Mouse (Mus musculus): ENCODE measurements at regions not wholly inside any gene's neighbourhood (a gene's known extent, or its start where the extent isn't known, plus 50 kb on each side); places are given as distances from the start of the nearest gene placed in this dataset.

DNA sequence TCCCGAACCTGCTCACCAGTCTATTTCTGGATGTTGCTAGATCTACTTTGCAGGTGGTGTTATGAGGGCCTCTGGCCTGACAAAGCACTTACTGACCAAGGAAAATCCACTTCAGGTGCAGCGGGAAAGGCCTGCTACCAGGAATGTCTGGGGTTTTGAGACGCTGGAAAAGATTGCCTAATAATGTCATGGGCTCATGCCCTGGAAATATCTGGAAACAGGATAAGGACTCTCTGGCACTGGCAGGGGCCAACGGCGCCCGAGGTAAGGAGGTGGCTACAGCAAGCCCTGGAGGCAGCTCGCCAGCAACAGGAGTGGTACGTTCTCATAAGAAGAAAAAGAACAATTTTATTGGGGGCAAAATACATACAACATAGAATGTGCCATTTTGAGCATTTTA lies 94.7 kb downstream of the Zfp36l1 start:
- no peak for DNase-seq (ENCODE audit: low spot score in 2 of 2)

DNA sequence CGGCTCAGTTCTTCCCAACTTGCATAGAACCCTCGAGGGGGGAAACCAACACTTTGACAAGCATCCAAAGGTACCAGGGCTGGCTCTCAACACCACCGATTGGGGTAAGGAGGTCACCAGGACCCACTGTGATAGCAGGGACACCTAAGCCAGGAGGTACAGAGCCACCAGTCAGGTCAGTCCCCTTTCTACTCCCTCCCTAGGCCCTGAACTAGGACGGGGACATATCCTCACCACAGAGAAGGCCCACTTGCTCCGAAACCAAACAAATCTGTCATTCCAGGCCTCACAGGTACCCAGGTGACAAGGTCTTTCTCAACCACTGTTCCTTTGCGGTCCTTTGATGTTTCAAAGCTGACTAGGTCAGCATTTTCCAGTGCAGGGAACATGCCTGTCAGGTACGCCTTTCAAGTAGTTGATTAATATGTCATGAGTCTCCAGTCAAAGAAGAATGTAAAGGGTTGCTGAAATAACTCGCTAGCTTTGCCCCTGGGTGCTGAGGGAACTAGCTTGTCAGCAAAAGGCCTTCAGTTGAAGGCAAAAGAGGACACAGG lies 95.4 kb downstream of the Zfp36l1 start:
- DNase-seq (ENCODE audit: low spot score in 2 of 2): no peak

DNA sequence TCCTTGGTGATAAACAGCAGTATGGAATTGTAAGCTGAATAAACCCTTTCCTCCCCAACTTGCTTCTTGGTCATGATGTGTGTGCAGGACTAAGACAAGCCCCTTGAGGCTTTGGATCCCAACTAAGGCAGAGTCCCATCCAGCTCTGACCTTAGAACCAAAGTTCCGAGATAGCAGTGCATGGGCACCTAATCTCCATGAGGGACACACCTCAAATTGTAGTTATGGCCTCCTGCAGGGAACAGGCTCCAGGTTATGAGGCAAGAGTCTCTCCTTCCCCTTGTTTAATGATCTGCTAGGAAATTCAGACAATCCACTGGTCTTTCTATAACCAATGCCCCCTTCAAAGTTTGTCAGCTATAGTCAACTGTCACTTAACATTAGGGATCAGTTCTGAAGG lies 96.9 kb downstream of the Zfp36l1 start:
- DNase-seq (ENCODE audit: low spot score in 2 of 2): no peak

DNA sequence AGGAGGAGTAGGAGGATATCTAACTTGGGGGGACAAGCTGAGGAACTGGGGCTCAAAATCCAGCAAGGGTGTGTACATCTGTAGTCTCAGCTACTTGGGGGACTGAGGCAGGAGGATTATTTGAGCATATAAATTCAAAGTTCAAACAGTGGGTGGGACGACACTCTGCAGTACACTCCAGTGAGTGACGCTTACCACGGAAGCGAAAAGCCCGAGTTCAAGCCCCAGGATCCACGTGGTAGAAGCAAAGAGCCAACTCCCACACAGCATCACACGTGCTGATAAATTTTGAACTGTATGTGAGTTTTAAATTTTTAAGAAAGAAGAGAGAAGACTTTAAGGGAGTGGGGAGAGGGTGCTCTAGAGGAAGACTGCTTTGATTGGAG lies 98.2 kb downstream of the Zfp36l1 start:
- DNase-seq (ENCODE audit: low spot score in 2 of 2): no peak

DNA sequence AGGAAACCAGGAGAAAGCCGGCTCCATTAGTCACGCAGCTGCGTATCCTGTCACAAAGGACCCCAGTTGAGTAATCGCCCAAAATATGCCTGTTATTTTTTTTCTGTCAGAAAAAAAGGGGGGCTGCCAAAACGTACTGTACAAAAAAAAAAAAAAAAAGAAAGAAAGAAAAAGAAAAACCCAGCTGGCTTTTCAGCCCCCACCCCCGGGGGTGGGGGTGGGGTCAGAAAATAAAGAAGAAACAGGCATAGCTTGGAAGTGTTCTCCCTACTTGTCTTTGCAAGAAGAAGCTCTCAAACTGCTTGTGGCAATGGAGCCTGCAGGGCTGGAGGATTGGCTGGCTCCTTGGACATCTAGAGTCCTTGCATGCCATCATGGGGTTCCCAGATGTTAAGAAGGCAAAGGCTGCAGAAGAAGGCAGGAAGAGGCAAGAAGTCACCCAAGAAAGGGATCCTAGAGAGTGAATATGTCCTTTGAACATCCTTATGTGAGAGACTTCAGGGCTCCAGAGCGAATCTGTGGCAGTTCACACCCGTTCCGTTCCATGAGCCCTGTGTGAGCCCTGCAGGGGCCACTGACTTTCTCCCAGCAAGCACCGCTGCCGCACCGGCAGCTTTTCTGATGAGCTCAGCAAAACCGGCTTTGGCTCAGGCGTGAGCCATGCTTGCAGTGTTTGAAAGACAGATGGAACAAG lies 98.8 kb downstream of the Zfp36l1 start:
- no peak for DNase-seq (ENCODE audit: low spot score in 2 of 2)

DNA sequence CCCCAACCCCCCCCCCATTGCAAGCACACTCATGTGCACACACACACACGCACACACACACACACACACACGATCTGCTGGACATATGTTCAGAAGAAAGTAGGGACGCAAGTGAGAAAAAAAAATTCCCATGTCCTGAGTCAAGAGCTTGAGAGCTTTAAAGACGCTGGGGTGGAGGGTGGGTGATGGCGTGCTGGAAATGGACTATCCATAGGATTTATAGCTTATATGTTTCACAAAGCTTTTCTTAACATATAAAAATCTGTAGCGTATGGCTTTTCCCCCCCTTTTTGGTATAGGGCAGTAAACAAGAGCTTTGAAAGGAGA lies 99.3 kb downstream of the Zfp36l1 start:
- no peak for DNase-seq (ENCODE audit: low spot score in 2 of 2)

DNA sequence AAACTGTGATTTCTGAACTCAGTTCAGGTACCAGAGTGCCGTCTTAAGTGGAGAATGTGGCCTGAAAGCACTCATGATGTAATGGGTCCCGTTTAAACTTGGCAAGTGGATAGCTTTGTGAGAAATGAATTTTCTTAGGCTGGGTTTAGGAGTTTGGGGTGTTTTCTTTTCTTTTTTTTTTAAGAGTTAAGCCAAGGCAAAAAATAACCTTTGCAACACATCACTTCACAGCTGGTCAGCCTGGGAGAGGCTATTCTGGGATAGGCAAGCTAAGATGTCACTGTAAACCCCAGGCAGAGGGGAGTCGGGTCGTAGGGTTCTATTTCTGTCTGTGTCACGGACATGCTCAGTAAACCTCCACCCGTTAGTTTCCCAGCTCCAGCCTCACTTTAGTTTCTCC lies 100.9 kb downstream of the Zfp36l1 start:
- DNase-seq (ENCODE audit: low spot score in 2 of 2): no peak

DNA sequence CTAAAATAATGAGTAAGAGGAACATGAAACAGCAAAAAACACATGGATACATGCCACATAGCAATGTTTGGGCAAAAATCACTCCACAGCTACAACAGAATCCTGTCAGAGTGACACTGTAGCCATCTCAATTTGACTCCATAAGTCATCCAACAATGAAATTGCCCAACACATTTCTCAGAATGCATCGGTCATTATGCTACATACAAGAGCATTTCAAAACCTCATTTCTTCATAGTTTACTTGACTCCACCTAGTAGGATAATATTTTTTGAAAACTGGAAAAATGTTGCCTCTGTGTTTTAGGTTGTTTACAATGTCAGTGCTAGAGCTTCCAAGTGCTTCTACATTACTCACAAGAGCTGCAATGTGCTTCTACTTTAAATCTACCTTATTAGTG lies 101.9 kb downstream of the Zfp36l1 start:
- DNase-seq (ENCODE audit: low spot score in 2 of 2): no peak

DNA sequence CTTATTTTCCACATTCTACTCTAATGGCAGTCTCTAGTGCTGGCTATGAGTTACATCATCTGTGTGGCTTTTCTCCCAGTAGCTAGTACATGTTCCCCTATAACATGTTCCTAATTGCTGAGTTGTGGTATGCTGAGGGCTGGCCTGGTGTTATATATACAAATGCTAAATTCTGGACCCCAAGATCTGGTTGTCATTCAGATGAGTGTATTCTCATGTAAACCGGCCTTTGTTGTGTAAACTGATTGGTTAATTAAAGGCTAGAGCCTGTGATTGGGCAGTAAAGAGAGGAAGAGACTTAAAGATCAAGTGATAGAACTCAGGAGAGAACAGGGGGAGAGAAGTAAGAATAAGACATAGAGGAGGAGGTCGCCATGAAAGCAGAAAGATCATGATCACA lies 102.6 kb downstream of the Zfp36l1 start:
- DNase-seq (ENCODE audit: low spot score in 2 of 2): no peak

DNA sequence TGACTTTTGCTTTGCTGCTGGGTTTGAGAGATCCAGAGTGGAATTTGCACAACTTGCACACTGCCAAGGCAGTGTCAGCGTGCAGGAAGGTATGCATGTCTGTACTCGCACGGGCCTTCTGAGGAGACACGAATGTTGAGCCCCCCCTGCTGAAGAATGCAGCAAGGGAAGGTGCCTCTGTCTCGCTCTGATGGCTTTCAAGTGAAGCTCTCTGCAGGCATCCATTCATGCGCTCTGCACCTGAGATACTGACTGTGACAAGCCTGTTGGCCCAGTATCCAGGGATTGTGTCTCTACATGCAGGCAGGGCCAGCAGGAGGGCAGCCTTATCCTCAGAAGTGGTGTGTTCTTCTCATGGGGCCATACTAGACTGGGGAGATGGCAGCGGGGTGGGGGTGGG lies 105.0 kb downstream of the Zfp36l1 start:
- no peak for DNase-seq (ENCODE audit: low spot score in 2 of 2)

DNA sequence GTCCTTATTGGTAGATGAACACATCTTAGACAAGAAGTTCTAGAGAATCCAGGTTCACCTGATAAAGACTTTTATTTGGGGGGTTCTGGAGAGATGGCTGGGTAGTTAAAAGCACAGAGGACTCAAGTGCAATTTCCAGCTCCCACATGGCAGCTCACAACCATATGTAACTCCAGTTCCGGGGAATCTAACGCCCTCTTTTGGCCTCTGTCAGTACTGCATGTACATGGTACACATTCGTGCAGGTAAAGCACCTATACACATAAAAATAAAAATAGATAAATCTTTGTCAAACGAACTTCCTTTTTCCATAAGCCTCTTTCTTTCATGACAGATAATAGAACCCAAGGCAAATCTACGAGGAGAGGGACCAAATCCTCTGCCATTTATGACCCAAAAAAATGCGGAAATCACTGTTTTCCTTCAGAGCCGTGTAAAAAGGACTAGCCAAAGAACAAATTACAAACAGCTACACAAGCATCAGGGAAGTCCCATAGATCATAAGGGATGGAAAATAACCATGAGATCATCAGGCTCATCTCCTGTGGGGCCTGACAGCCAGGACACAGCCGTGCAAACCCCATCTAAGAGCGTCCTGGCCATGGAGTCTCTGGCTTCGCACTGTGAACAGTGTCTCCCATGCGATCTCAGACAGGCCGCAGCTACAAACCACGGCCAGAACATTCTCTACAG lies 107.4 kb downstream of the Zfp36l1 start:
- DNase-seq (ENCODE audit: low spot score in 2 of 2): no peak

DNA sequence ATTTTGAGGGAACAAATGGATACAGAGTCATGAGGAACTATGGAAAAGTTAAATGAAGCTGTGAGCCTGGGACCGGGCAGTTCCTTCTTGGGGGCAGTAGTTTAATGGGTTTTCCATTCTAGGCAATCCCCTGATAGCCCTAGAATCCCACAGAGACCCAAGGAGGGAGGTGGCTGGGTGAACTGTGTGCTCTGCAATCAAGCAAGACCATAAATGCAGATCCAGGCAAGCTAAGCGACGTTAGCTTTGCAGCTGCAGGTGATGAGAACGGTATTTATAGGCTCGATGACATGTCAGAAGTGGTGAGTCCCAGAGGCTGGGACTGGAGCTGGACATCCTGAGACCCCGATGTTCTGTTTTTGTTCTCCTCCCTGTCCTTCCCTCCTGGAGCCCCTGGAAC lies 108.2 kb downstream of the Zfp36l1 start:
- DNase-seq (ENCODE audit: low spot score in 2 of 2): no peak

DNA sequence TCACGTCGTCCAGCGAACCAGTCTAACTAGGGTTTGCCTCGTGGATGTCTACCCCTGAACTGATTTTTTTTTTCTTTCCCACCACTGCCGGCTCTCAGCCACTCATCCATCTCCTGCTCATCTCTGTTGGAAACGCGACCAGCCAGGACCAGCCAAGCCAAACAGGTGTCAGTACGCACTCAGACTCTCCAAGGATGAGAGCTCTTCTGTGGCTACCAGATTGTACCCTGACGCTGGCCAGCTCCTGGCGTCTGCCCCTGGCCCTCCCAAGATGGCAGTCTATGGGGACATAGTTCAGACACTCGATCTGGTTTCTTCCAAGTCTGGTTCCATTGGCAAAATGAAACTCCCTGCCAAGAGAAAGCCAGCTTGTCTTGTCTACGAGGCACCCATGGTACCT lies 109.3 kb downstream of the Zfp36l1 start:
- no peak for DNase-seq (ENCODE audit: low spot score in 2 of 2)

DNA sequence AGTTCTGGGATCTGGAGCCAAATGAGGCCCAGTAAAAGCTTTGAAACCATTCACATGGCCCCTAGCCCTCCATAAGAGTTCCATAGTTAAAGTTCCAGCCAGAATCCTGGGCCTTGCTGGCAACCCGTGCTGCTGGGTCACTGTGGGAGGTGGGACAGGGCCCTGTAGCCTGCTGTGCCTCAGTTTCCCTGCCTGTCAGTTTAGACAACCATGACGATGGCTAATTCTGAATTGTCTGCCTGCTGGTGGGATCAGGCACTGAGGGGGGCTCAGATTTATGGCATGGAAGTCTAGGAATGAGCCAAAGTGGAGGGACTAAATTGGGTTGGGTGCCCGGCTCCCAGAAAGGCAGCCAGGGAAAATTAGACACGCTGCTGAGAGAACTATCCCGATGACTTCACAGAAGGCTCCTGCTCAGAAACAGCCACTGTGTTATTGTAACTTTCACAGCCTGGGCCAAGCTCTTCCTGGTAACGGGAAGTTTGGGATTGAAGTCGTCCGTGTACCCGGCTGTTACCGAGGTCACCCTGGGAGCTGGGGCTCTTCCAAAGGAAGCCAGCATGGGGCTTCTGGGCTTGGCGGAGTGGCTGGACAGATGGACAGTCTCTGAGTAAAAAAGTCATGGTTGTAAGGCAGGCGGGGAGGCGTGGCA lies 110.2 kb downstream of the Zfp36l1 start:
- no peak for DNase-seq (ENCODE audit: low spot score in 2 of 2)

DNA sequence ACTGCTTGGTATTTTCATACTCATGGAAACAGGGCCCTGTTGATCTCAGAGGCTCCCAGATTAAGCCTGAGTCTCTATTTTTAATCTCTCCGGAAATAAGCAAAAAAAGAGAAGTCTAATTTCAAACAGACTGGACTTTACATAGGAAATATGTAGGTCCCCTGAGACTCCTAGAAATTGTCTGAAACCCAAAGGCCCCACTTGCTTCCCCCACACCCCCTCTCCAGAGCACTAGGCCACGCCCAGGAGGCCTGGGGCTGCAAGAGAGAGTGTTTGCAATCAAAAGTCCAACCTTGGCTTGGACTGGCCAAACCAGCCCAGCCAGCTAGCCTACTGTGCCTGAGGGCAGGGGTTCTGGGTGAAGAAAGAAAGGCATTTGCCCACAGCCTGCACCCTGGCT lies 111.0 kb downstream of the Zfp36l1 start:
- DNase-seq (ENCODE audit: low spot score in 2 of 2): no peak

DNA sequence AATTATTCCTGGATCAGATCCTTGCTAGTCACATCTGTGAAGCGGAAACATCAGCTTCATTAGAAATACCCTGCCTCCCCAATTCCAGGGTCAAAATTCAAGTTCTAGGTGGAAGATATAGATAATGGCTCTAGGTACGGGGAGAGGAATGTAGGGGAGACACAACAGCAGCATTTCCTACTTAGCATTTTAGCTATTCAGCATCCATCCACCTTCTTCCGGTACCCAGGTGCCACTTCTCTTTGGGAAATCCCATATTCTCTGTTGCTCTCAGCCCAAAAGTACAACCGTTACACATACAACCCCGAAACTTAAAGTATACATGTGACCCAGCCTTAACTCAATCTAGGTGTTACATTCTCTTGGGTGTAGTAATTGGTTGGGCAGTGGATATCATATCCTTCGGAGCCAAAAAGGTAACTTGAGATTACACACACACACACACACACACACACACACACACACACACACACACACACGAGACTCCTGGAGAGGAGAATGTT lies 112.9 kb downstream of the Zfp36l1 start:
- DNase-seq (ENCODE audit: low spot score in 2 of 2): no peak

DNA sequence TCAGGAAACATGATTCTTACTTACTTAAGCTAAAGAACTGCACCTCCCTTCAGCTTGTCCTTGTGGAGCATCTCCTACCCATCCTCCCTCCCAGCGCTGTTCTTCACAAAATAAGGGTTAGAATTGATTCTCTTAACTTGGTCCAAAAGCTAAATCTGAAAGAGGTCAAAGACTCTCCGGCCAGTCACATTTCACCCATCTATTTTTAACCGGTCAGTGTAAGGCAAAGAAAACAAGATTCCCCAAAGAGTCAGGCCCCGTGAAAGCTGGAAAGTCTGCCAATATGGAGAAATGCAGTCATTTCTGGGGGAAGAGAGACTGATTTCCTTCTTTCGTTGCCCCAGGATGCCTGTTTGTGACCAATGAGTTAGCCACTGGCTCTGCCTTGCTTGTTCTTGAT lies 114.0 kb downstream of the Zfp36l1 start:
- DNase-seq (ENCODE audit: low spot score in 2 of 2): no peak

DNA sequence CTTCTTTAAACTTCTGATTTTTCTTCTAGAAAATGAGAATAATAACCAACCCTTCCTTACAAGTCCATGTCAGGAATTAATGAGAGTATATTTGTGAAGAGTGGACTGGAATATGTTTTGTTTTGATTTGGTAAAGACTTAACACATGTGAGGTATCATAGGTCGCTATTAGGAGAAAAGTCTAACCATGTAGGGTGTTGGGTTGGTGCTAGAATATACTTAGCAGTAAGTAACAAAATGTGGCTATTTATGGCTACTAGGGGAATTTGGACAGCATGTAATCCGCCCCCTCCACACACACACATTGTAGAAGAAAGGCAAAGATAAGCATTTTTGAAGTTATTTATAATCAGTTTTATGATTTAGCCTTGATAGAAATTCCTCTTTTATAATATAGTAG lies 114.5 kb downstream of the Zfp36l1 start:
- DNase-seq (ENCODE audit: low spot score in 2 of 2): no peak

DNA sequence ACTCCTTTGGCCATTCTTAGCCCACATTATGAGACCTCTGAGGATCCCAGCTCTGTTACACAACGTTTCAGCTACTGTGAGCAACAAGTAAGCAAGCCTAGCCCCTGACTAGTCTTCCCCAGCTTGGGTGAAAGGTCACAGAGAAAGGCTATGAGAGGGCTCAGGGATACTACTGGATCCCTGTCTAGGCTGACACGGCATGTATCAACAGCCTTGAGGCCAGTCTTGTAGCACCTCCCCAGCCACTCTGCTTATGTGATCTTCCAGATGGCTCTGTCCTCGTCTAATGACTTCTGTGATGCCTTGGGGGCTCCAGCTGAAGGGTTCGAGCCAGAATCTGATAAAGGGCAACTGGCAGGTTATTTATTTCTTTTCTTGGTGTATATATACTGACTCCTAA lies 115.6 kb downstream of the Zfp36l1 start:
- no peak for DNase-seq (ENCODE audit: low spot score in 2 of 2)

DNA sequence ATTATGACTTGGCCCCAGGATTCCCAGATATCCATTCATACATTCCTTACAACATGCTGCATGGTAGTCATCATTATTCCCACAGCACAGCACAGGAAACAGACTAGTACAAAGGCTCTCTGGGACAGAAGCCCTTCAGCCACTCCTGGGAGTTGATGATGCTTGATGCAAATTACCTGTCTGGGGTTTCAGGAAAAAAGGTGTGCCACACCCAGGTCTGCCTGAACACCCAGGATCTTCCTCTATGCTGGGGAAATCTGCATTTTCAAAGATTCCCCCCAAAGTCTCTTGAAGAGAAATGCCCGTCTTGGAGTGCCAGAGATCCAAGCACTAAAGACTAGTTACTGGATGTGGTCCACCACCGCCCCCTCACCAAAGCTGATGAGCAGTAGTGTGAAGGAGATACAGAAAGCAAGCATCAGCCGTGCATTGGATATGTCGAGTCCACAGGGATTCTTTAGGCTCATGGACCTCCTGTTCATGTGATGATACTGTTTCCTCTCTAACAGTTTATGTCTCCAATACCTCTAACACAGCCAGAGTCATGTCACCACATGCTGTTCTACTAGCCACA lies 117.2 kb downstream of the Zfp36l1 start:
- no peak for DNase-seq (ENCODE audit: low spot score in 2 of 2)

DNA sequence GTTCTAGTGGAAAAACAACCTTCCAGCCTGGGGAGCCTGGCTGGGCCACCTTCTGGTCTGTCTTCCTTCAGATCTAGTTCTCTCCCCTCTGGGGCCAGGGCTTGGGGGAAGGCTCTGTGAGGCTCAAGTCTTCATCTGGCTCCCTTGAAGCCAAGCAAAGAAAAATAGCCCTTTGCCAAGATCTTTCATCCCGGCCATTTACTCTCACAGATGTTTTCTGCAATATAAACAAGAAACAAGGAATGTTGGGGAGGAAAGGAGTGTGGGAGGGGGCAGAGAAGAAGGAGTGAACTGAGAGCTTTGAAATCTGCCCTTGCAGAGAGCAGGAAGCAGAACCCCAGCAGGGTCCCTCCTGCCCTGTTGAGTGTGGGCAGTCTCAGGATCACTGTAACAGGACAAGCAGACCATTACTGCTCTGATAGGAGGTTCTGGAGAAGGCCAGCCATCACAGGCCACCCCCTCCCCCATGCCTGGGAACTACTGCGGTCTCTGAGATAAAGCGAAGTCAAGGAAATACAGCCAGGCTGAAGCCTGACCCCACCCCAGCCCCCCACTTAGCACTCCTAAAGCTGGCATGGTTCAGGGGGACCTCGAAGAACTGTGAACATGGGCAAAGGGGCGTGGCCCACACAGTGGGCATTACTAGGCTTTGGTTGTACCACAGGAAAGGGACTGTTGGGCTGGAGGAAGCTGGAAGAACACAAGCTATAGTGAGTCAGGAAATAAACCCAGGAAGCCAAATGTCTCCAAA lies 118.8 kb downstream of the Zfp36l1 start:
- DNase-seq (ENCODE audit: low spot score in 2 of 2): no peak

DNA sequence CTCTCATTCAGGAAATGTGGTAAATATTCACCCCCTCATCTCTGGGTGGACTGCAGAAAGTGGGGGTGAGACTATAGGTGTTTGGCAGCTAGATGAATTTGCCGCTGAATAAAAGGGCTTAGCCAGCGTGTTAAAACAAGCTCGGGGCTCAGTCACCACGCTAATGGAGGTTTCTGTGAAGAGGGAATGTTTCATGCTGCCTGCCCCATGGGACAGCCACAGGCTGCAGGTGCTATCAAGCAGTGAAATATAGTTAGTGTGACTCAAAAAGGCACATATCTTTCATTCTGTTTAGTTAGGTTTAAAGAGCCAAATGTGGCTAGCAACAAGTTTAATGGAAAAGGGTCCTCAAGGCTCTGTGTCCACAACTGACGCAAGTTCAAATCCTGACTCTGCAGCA lies 121.5 kb downstream of the Zfp36l1 start:
- DNase-seq (ENCODE audit: low spot score in 2 of 2): no peak

All from left cerebral cortex, adult 8-10 months (tissue).